Mouse (Mus musculus): Measurements from ENCODE around the gene Nfib. TPM values are rescaled to one million over a fixed set of nuclear protein-coding genes. Genes with fewer than 3 reads are reported as not detected.

Gene Nfib
- polyA plus RNA-seq, 2 experiments: 1.7 to 2.6 TPM

GRCm38 (mm10) chr4:82390545-82390944, 315.0 kb downstream of the Nfib start:
- ATAC-seq (ENCODE audit: insufficient read depth) (no peak), DNase-seq (ENCODE audit: low read depth in 3 of 3, low spot score in 3 of 3) (no peak)
- TF ChIP-seq EP300 (IDR thresholded peaks at IDR 0.05; ENCODE audit: low read depth): no peak
- no peak for TF ChIP-seq CTCF (IDR thresholded peaks at IDR 0.05; ENCODE audit: low read depth)
- Histone ChIP-seq H3K36me3 (replicated peaks; ENCODE audit: control insufficient read depth, insufficient read depth, low read depth) (no peaks in the 10 kb centered on the region), H3K4me2 (ENCODE audit: low read depth) (no peak overlapping the region), H3K4me3 (ENCODE audit: insufficient read depth in 1 of 2, low read depth in 2 of 2, low read length in 2 of 2) (no peak overlapping the region), H3K9ac (replicated peaks) (no peak overlapping the region), H3K4me1 (replicated peaks; ENCODE audit: control insufficient read depth in 2 of 2, insufficient read depth in 2 of 2, low read length in 1 of 2) (peaks cover 0 to 6% of the 10 kb centered on the region in 2 experiments; a peak in 2 of 4 replicates), H3K27ac (no peak overlapping the region), H3K27me3 (ENCODE audit: control insufficient read depth, insufficient read depth, low read length) (no peaks in the 10 kb centered on the region), H3K9me3 (ENCODE audit: control insufficient read depth, low read length) (no peaks in the 10 kb centered on the region)
- WGBS (ENCODE audit: insufficient replicate concordance): 46% methylated on average over 2 of the region's 2 CpGs

GRCm38 (mm10) chr4:82389876-82390275, 315.7 kb downstream of the Nfib start:
- H3K27me3 ChIP-seq (ENCODE audit: control insufficient read depth, insufficient read depth, low read length): no peaks in the 10 kb centered on the region
- no peak for ATAC-seq (ENCODE audit: insufficient read depth)
- peaks cover 0 to 6% of the 10 kb centered on the region in 2 experiments; a peak in 2 of 4 replicates for H3K4me1 ChIP-seq (replicated peaks; ENCODE audit: control insufficient read depth in 2 of 2, insufficient read depth in 2 of 2, low read length in 1 of 2)
- H3K27ac ChIP-seq: no peak overlapping the region
- H3K4me2 ChIP-seq (ENCODE audit: low read depth): no peak overlapping the region
- WGBS (ENCODE audit: insufficient replicate concordance): 52% methylated on average over 1 of the region's 1 CpGs
- H3K9ac ChIP-seq (replicated peaks): no peak overlapping the region
- no peak for TF ChIP-seq EP300 (IDR thresholded peaks at IDR 0.05; ENCODE audit: low read depth)
- no peak for TF ChIP-seq CTCF (IDR thresholded peaks at IDR 0.05; ENCODE audit: low read depth)
- H3K4me3 ChIP-seq (ENCODE audit: insufficient read depth in 1 of 2, low read depth in 2 of 2, low read length in 2 of 2): no peak overlapping the region
- H3K9me3 ChIP-seq (ENCODE audit: control insufficient read depth, low read length): no peaks in the 10 kb centered on the region
- no peak for DNase-seq (ENCODE audit: low read depth in 3 of 3, low spot score in 3 of 3)
- H3K36me3 ChIP-seq (replicated peaks; ENCODE audit: control insufficient read depth, insufficient read depth, low read depth): no peaks in the 10 kb centered on the region

GRCm38 (mm10) chr4:82387620-82388019, 317.9 kb downstream of the Nfib start:
- no peaks in the 10 kb centered on the region for H3K36me3 ChIP-seq (replicated peaks; ENCODE audit: control insufficient read depth, insufficient read depth, low read depth)
- H3K4me2 ChIP-seq (ENCODE audit: low read depth): no peak overlapping the region
- 46% methylated on average over 4 of the region's 4 CpGs for WGBS (ENCODE audit: insufficient replicate concordance)

GRCm38 (mm10) chr4:82386222-82386993, 319.1 kb downstream of the Nfib start:
- 52% methylated on average over 4 of the region's 4 CpGs for WGBS (ENCODE audit: insufficient replicate concordance)
- TF ChIP-seq CTCF (IDR thresholded peaks at IDR 0.05; ENCODE audit: low read depth) (no peak), EP300 (IDR thresholded peaks at IDR 0.05; ENCODE audit: low read depth) (no peak)
- no peak for ATAC-seq (ENCODE audit: insufficient read depth)

More at GRCm38 (mm10) chr4:82387620-82388019, 317.9 kb downstream of the Nfib start:
- Histone ChIP-seq H3K4me1 (replicated peaks; ENCODE audit: control insufficient read depth in 2 of 2, insufficient read depth in 2 of 2, low read length in 1 of 2) (peaks cover 0 to 7% of the 10 kb centered on the region in 2 experiments; a peak in 2 of 4 replicates), H3K9me3 (ENCODE audit: control insufficient read depth, low read length) (no peaks in the 10 kb centered on the region), H3K27ac (no peak overlapping the region), H3K27me3 (ENCODE audit: control insufficient read depth, insufficient read depth, low read length) (no peaks in the 10 kb centered on the region), H3K4me3 (ENCODE audit: insufficient read depth in 1 of 2, low read depth in 2 of 2, low read length in 2 of 2) (no peak overlapping the region), H3K9ac (replicated peaks) (no peak overlapping the region)
- DNase-seq (ENCODE audit: low read depth in 3 of 3, low spot score in 3 of 3) (no peak), ATAC-seq (ENCODE audit: insufficient read depth) (no peak)
- no peak for TF ChIP-seq CTCF (IDR thresholded peaks at IDR 0.05; ENCODE audit: low read depth)
- TF ChIP-seq EP300 (IDR thresholded peaks at IDR 0.05; ENCODE audit: low read depth): no peak

GRCm38 (mm10) chr4:82385638-82386037, 319.9 kb downstream of the Nfib start:
- H3K4me3 ChIP-seq (ENCODE audit: insufficient read depth in 1 of 2, low read depth in 2 of 2, low read length in 2 of 2): no peak overlapping the region
- H3K4me2 ChIP-seq (ENCODE audit: low read depth): no peak overlapping the region
- TF ChIP-seq CTCF (IDR thresholded peaks at IDR 0.05; ENCODE audit: low read depth) (no peak), EP300 (IDR thresholded peaks at IDR 0.05; ENCODE audit: low read depth) (no peak)
- H3K27me3 ChIP-seq (ENCODE audit: control insufficient read depth, insufficient read depth, low read length): no peaks in the 10 kb centered on the region
- ATAC-seq (ENCODE audit: insufficient read depth) (no peak), DNase-seq (ENCODE audit: low read depth in 3 of 3, low spot score in 3 of 3) (no peak)
- H3K9ac ChIP-seq (replicated peaks): no peak overlapping the region
- no peaks in the 10 kb centered on the region for H3K36me3 ChIP-seq (replicated peaks; ENCODE audit: control insufficient read depth, insufficient read depth, low read depth)
- H3K4me1 ChIP-seq (replicated peaks; ENCODE audit: control insufficient read depth in 2 of 2, insufficient read depth in 2 of 2, low read length in 1 of 2): peaks cover 0 to 6% of the 10 kb centered on the region in 2 experiments; a peak in 2 of 4 replicates
- no peaks in the 10 kb centered on the region for H3K9me3 ChIP-seq (ENCODE audit: control insufficient read depth, low read length)
- H3K27ac ChIP-seq: no peak overlapping the region
- 45% methylated on average over 4 of the region's 4 CpGs for WGBS (ENCODE audit: insufficient replicate concordance)

More at GRCm38 (mm10) chr4:82386222-82386993, 319.1 kb downstream of the Nfib start:
- DNase-seq (ENCODE audit: low read depth in 3 of 3, low spot score in 3 of 3): no peak
- Histone ChIP-seq H3K4me3 (ENCODE audit: insufficient read depth in 1 of 2, low read depth in 2 of 2, low read length in 2 of 2) (no peak overlapping the region), H3K36me3 (replicated peaks; ENCODE audit: control insufficient read depth, insufficient read depth, low read depth) (no peaks in the 10 kb centered on the region), H3K9me3 (ENCODE audit: control insufficient read depth, low read length) (no peaks in the 10 kb centered on the region), H3K27ac (no peak overlapping the region), H3K27me3 (ENCODE audit: control insufficient read depth, insufficient read depth, low read length) (no peaks in the 10 kb centered on the region), H3K9ac (replicated peaks) (no peak overlapping the region), H3K4me1 (replicated peaks; ENCODE audit: control insufficient read depth in 2 of 2, insufficient read depth in 2 of 2, low read length in 1 of 2) (peaks cover 0 to 5% of the 10 kb centered on the region in 2 experiments; a peak in 2 of 4 replicates), H3K4me2 (ENCODE audit: low read depth) (no peak overlapping the region)

All from liver, embryonic 14.5 days (tissue).